Mouse (Mus musculus): ENCODE results near the gene Camsap2. TPM values are rescaled to one million over a fixed set of nuclear protein-coding genes. Genes with fewer than 3 reads are reported as not detected.
A peak's percentile ranks its signal among the peaks of the same experiment; 100 is the strongest.

Gene Camsap2
- polyA plus RNA-seq, 1 experiment from 2014 or later = 8.9 TPM

DNA sequence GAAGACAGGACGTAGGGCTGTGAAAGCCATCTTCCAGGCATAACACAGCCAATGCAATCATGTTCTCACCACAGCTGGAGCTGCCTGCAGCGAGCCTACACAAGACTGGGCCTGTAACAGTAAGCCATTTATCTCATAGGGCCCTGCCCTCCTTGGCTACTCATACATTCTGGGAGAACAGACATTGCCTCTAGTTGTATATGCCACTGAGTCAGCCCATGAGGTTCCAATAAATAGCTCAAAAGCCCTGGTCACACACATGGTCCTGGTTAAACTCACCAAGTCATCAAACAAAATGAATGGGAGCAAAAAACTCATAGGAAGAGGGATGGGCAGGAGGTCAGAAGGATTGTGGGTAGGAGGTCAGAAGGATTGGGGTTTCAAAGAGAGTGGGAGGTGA, 17.3 kb downstream of the Camsap2 start:
- 51% methylated on average over 2 of the region's 2 CpGs for WGBS

DNA sequence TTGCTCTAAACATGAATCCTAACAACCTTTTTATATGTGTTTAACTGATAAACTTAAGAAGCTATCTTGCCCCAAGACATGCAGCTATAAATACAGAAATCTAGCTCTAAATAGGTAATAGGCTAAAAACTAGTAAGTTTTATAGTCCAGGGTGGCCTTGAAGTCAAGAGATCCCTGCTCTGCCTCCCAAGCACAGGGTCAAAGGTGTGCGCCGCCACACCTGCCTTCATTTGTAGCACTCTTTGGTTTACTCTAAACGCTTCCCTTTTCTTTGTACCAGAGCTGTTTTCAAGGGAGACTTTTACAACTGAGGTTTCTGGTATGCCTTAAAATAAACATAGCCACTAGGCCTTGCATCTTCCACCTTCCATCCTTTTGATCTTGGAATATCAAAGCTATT, 18.3 kb downstream of the Camsap2 start:
- Histone ChIP-seq H3K4me3 (ENCODE audit: low read depth, low read length) (no peak overlapping the region), H3K27ac (replicated peaks) (no peak overlapping the region), H3K36me3 (ENCODE audit: control insufficient read depth, insufficient read depth, low read length) (peaks cover 8% of the 10 kb centered on the region), H3K4me1 (replicated peaks; ENCODE audit: control insufficient read depth, insufficient read depth) (0 out of 2 replicates have a peak, but pooled peaks cover 2% of the 10 kb centered on the region), H3K9me3 (ENCODE audit: control insufficient read depth, low read length) (no peaks in the 10 kb centered on the region), H3K4me2 (replicated peaks; ENCODE audit: low read depth) (no peak overlapping the region), H3K27me3 (ENCODE audit: control insufficient read depth, insufficient read depth, low read length) (no peaks in the 10 kb centered on the region), H3K9ac (ENCODE audit: low read length) (no peak overlapping the region)
- ATAC-seq (ENCODE audit: low FRiP score, low TSS enrichment) (no peak), DNase-seq (ENCODE audit: low spot score) (peak; percentile 33)
- TF ChIP-seq EP300 (optimal IDR thresholded peaks at IDR 0.05) = no peak
- no peak for TF ChIP-seq CTCF (IDR thresholded peaks at IDR 0.05; ENCODE audit: low read depth)
- 55% methylated on average over 3 of the region's 3 CpGs for WGBS

More for the DNA sequence above, 17.3 kb downstream of the Camsap2 start:
- TF ChIP-seq EP300 (optimal IDR thresholded peaks at IDR 0.05) (no peak), CTCF (IDR thresholded peaks at IDR 0.05; ENCODE audit: low read depth) (no peak)
- H3K9me3 ChIP-seq (ENCODE audit: control insufficient read depth, low read length) = no peaks in the 10 kb centered on the region
- H3K27ac ChIP-seq (replicated peaks) = no peak overlapping the region; the same call in 1 of the 2 replicates
- H3K36me3 ChIP-seq (ENCODE audit: control insufficient read depth, insufficient read depth, low read length) = 0 out of 2 replicates have a peak, but pooled peaks cover 4% of the 10 kb centered on the region
- no peak for DNase-seq (ENCODE audit: low spot score)
- no peak overlapping the region for H3K4me2 ChIP-seq (replicated peaks; ENCODE audit: low read depth)
- H3K9ac ChIP-seq (ENCODE audit: low read length) = no peak overlapping the region
- H3K27me3 ChIP-seq (ENCODE audit: control insufficient read depth, insufficient read depth, low read length) = no peaks in the 10 kb centered on the region
- peak; percentile 50; the same call in 1 of the 2 replicates for ATAC-seq (ENCODE audit: low FRiP score, low TSS enrichment)
- H3K4me3 ChIP-seq (ENCODE audit: low read depth, low read length) = no peak overlapping the region
- 0 out of 2 replicates have a peak, but pooled peaks cover 2% of the 10 kb centered on the region for H3K4me1 ChIP-seq (replicated peaks; ENCODE audit: control insufficient read depth, insufficient read depth)

DNA sequence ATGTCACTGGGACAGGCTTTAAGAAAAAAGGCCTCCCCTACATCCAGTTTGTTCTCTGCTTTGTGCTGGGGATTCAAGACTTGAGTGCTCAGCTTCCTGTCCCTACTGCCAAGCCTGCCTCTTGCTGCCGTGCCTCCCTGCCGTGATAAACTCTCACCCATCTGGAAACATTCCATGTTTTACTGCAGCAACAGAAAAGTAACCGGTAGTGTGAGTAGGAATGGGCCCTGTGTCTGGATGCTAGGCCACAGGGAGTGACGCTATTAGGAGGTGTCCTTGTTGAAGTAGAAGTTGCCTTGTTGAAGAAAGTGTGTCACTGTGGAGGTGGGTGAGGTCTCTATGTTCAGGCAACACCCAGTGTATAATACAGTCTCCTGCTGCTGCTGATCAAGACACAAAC, 20.0 kb downstream of the Camsap2 start:
- H3K27me3 ChIP-seq (ENCODE audit: control insufficient read depth, insufficient read depth, low read length) = no peaks in the 10 kb centered on the region
- 0 out of 2 replicates have a peak, but pooled peaks cover 2% of the 10 kb centered on the region for H3K4me1 ChIP-seq (replicated peaks; ENCODE audit: control insufficient read depth, insufficient read depth)
- H3K9ac ChIP-seq (ENCODE audit: low read length) = no peak overlapping the region
- peaks cover 11% of the 10 kb centered on the region for H3K36me3 ChIP-seq (ENCODE audit: control insufficient read depth, insufficient read depth, low read length)
- H3K27ac ChIP-seq (replicated peaks) = peak overlapping the region; percentile 67
- ATAC-seq (ENCODE audit: low FRiP score, low TSS enrichment) (peak; percentile 91), DNase-seq (ENCODE audit: low spot score) (peak; percentile 72)
- 13% methylated on average over 4 of the region's 4 CpGs for WGBS
- no peak overlapping the region for H3K4me2 ChIP-seq (replicated peaks; ENCODE audit: low read depth)
- TF ChIP-seq CTCF (IDR thresholded peaks at IDR 0.05; ENCODE audit: low read depth) (0 out of 2 replicates have a peak, but pooled peaks have one; percentile 9), EP300 (optimal IDR thresholded peaks at IDR 0.05) (no peak)
- no peak overlapping the region for H3K4me3 ChIP-seq (ENCODE audit: low read depth, low read length)
- no peaks in the 10 kb centered on the region for H3K9me3 ChIP-seq (ENCODE audit: control insufficient read depth, low read length)

DNA sequence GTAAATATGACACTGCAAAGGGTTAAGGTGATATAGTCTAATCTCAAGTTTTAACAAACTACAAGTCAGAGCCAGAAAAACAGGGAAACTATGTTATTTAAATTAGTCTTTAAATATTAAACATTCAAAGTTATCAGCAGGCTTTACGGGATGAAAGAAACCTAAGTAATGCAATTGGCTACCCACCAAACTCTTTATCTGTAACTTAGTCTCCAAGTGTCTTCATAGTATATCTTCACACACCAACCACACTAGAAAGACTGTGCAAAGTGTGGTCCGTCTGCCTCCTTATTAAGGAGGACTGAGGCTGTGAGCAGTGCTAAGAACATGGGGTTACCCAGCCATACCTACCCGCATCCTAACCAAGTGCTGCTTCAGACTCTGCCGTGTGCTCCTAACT, 23.6 kb downstream of the Camsap2 start:
- 82% methylated on average over 4 of the region's 4 CpGs for WGBS
- no peak overlapping the region for H3K9ac ChIP-seq (ENCODE audit: low read length)
- no peaks in the 10 kb centered on the region for H3K4me1 ChIP-seq (replicated peaks; ENCODE audit: control insufficient read depth, insufficient read depth)
- H3K27me3 ChIP-seq (ENCODE audit: control insufficient read depth, insufficient read depth, low read length) = no peaks in the 10 kb centered on the region
- H3K36me3 ChIP-seq (ENCODE audit: control insufficient read depth, insufficient read depth, low read length) = peaks cover 11% of the 10 kb centered on the region
- no peak for DNase-seq (ENCODE audit: low spot score)
- ATAC-seq (ENCODE audit: low FRiP score, low TSS enrichment) = no peak
- no peak overlapping the region for H3K4me3 ChIP-seq (ENCODE audit: low read depth, low read length)
- no peak for TF ChIP-seq CTCF (IDR thresholded peaks at IDR 0.05; ENCODE audit: low read depth)
- TF ChIP-seq EP300 (optimal IDR thresholded peaks at IDR 0.05) = no peak
- no peak overlapping the region for H3K27ac ChIP-seq (replicated peaks)
- no peak overlapping the region for H3K4me2 ChIP-seq (replicated peaks; ENCODE audit: low read depth)
- H3K9me3 ChIP-seq (ENCODE audit: control insufficient read depth, low read length) = no peaks in the 10 kb centered on the region

DNA sequence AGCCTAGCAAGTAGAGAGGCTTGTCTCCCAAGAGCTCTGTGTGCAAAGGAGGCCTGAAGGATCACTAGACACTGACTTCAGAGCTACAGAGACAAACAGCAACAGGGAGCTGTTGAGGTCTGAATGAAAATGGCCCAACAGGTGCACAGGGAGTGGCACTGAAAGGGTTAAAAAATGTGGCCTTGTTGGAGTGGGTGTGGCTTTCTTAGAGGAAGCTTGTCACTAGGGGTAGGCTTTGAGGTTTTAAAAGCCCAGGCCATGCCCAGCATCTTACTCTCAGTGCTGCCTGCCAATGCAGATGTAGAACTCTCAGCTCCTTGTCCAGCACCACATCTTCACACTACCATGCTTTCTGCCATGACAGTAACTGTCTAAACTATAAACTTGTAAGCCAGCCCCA, 29.6 kb downstream of the Camsap2 start:
- no peak overlapping the region for H3K4me3 ChIP-seq (ENCODE audit: low read depth, low read length)
- H3K27me3 ChIP-seq (ENCODE audit: control insufficient read depth, insufficient read depth, low read length) = no peaks in the 10 kb centered on the region
- H3K36me3 ChIP-seq (ENCODE audit: control insufficient read depth, insufficient read depth, low read length) = no peaks in the 10 kb centered on the region
- no peak overlapping the region for H3K27ac ChIP-seq (replicated peaks)
- no peaks in the 10 kb centered on the region for H3K9me3 ChIP-seq (ENCODE audit: control insufficient read depth, low read length)
- no peak for TF ChIP-seq EP300 (optimal IDR thresholded peaks at IDR 0.05)
- TF ChIP-seq CTCF (IDR thresholded peaks at IDR 0.05; ENCODE audit: low read depth) = no peak
- H3K9ac ChIP-seq (ENCODE audit: low read length) = no peak overlapping the region
- H3K4me2 ChIP-seq (replicated peaks; ENCODE audit: low read depth) = no peak overlapping the region
- no peak for ATAC-seq (ENCODE audit: low FRiP score, low TSS enrichment)
- no peaks in the 10 kb centered on the region for H3K4me1 ChIP-seq (replicated peaks; ENCODE audit: control insufficient read depth, insufficient read depth)
- DNase-seq (ENCODE audit: low spot score) = no peak

DNA sequence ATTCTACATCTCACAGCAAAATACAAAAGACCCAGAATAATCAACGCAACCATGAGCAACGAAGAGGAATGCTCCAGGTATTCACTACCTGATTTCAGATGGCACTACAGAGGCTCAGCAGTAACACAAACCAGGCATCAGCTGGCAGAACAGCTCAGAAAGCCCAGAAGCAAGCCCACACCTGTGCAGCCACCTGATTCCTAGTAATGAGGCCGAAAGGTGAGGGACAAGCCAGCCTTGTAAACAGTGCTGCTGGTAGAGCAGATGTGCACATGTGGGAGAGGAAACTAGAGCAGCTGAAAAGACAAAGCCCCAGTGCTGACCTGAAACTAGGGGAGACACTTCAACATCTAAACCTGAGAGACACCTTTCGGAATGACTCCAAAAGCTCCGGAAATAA, 36.7 kb downstream of the Camsap2 start:
- Histone ChIP-seq H3K27me3 (ENCODE audit: control insufficient read depth, insufficient read depth, low read length) (no peaks in the 10 kb centered on the region), H3K9ac (ENCODE audit: low read length) (no peak overlapping the region), H3K4me3 (ENCODE audit: low read depth, low read length) (no peak overlapping the region), H3K36me3 (ENCODE audit: control insufficient read depth, insufficient read depth, low read length) (no peaks in the 10 kb centered on the region), H3K27ac (replicated peaks) (no peak overlapping the region), H3K9me3 (ENCODE audit: control insufficient read depth, low read length) (no peaks in the 10 kb centered on the region), H3K4me2 (replicated peaks; ENCODE audit: low read depth) (no peak overlapping the region), H3K4me1 (replicated peaks; ENCODE audit: control insufficient read depth, insufficient read depth) (no peaks in the 10 kb centered on the region)
- WGBS = 84% methylated on average over 5 of the region's 5 CpGs
- no peak for DNase-seq (ENCODE audit: low spot score)
- no peak for ATAC-seq (ENCODE audit: low FRiP score, low TSS enrichment)
- TF ChIP-seq CTCF (IDR thresholded peaks at IDR 0.05; ENCODE audit: low read depth) (no peak), EP300 (optimal IDR thresholded peaks at IDR 0.05) (no peak)
